Mouse (Mus musculus) midbrain, postnatal 0 days (tissue): ENCODE results near the gene Alg12. TPM values are rescaled to one million over a fixed set of nuclear protein-coding genes. Genes with fewer than 3 reads are reported as not detected.

Experiments
- ATAC-seq: fragments of 200-750 bp; cut with Nextera tagmentation; 2 replicates; pipeline ENCODE4 v1.8.0; 2017; ENCODE audit warnings: moderate number of reproducible peaks, mild to moderate bottlenecking, moderate TSS enrichment, moderate library complexity; ENCODE audit not compliant: low FRiP score
- DNase-seq: peaks from one replicate; pipeline ENCODE4 v3.0.0-alpha.2; 2015; ENCODE audit warnings: low spot score
- H3K27ac ChIP-seq: fragments of 300-500 bp; sonication (generic); 2 replicates; pipeline ENCODE4 v1.5.1; 2014; ENCODE audit warnings: low read depth, mild to moderate bottlenecking, low read length, mixed read lengths
- H3K27me3 ChIP-seq: fragments of 300-500 bp; sonication (generic); 2 replicates; pipeline ENCODE4 v1.6.1; 2014; ENCODE audit warnings: low read length, control low read depth, mixed read lengths; ENCODE audit not compliant: insufficient read depth
- H3K36me3 ChIP-seq: fragments of 300-500 bp; sonication (generic); 2 replicates; pipeline ENCODE4 v1.6.1; 2014; ENCODE audit warnings: low read length, control low read depth, mixed read lengths; ENCODE audit not compliant: insufficient read depth
- H3K4me1 ChIP-seq: fragments of 300-500 bp; sonication (generic); 2 replicates; pipeline ENCODE4 v1.6.1; 2014; ENCODE audit warnings: mild to moderate bottlenecking, control low read depth, antibody characterized with exemption, low read length, mixed read lengths; ENCODE audit not compliant: insufficient read depth
- H3K4me2 ChIP-seq: fragments of 300-500 bp; sonication (generic); 2 replicates; pipeline ENCODE4 v1.6.1; 2014; ENCODE audit warnings: low read depth, mild to moderate bottlenecking, low read length, mixed read lengths; ENCODE audit not compliant: poor library complexity, severe bottlenecking
- H3K4me3 ChIP-seq: fragments of 300-500 bp; sonication (generic); 2 replicates; pipeline ENCODE4 v1.5.1; 2014; ENCODE audit warnings: low read depth, mild to moderate bottlenecking, low read length, moderate library complexity
- H3K9ac ChIP-seq: fragments of 300-500 bp; sonication (generic); replicated peaks from 2 replicates; pipeline ENCODE4 v1.6.1; 2014; ENCODE audit warnings: mild to moderate bottlenecking, low read length, moderate library complexity, mixed read lengths; ENCODE audit not compliant: poor library complexity, severe bottlenecking
- H3K9me3 ChIP-seq: fragments of 300-500 bp; sonication (generic); 2 replicates; pipeline ENCODE4 v1.6.1; 2016; ENCODE audit warnings: low read length, control low read depth
- CTCF ChIP-seq: IDR thresholded peaks from 2 replicates; pipeline ENCODE4 v1.5.1; 2016; ENCODE audit warnings: antibody characterized with exemption, mild to moderate bottlenecking
- WGBS: fragments of 180-500 bp; shearing (Covaris S2); extraction: QIAGEN DNeasy Blood & Tissue Kit; methylation state at CpG from one replicate; pipeline ENCODE4 v1.1.7; 2014; 5-methylcytosine and 5-hydroxymethylcytosine counted together
- polyA plus RNA-seq: library from polyadenylated mRNA; unstranded; fragments of >200 nt; fragmentation: Nextera tagmentation; extraction: Ambion mirVana; gene quantifications from 2 replicates; pipeline ENCODE4 v1.2.1, GENCODE M21; 2015
- total RNA-seq: library from RNA; depleted of rRNA; stranded (reverse); fragments of >200 nt; gene quantifications from 2 replicates; pipeline ENCODE4 v1.2.3, GENCODE M21; 2014

Gene Alg12
- total and polyA plus RNA-seq, 2 experiments from 2014 or later = 5.5 to 9.3 TPM

GRCm38 (mm10) chr15:88855896-88856417 is 36.8 kb upstream of the Alg12 start:
- Histone ChIP-seq H3K9ac (no peak overlapping the region), H3K4me3 (no peak overlapping the region), H3K4me1 (no peaks in the 10 kb centered on the region), H3K27me3 (no peaks in the 10 kb centered on the region), H3K4me2 (no peak overlapping the region), H3K27ac (no peak overlapping the region), H3K36me3 (no peaks in the 10 kb centered on the region), H3K9me3 (no peaks in the 10 kb centered on the region)
- no peak for TF ChIP-seq CTCF
- no peak for DNase-seq
- WGBS = 81% methylated on average over 6 of the region's 6 CpGs
- no peak for ATAC-seq

- TF ChIP-seq CTCF = no peak
- H3K9ac ChIP-seq = no peak overlapping the region
- no peaks in the 10 kb centered on the region for H3K36me3 ChIP-seq
- ATAC-seq (no peak), DNase-seq (no peak)
- H3K4me2 ChIP-seq = no peak overlapping the region
- H3K27ac ChIP-seq = no peak overlapping the region
- H3K4me1 ChIP-seq = no peaks in the 10 kb centered on the region
- H3K9me3 ChIP-seq = no peaks in the 10 kb centered on the region
- 76% methylated on average over 15 of the region's 15 CpGs for WGBS
- H3K27me3 ChIP-seq = no peaks in the 10 kb centered on the region
- H3K4me3 ChIP-seq = no peak overlapping the region
Measured at GRCm38 (mm10) chr15:88854969-88855830, 36.1 kb upstream of the Alg12 start.

GRCm38 (mm10) chr15:88854119-88854968 is 35.2 kb upstream of the Alg12 start:
- Histone ChIP-seq H3K27ac (no peak overlapping the region), H3K36me3 (no peaks in the 10 kb centered on the region), H3K4me1 (no peaks in the 10 kb centered on the region), H3K9ac (no peak overlapping the region), H3K27me3 (no peaks in the 10 kb centered on the region), H3K9me3 (no peaks in the 10 kb centered on the region), H3K4me2 (no peak overlapping the region), H3K4me3 (no peak overlapping the region)
- DNase-seq (no peak), ATAC-seq (no peak)
- WGBS = 48% methylated on average over 6 of the region's 6 CpGs
- TF ChIP-seq CTCF = no peak

- Histone ChIP-seq H3K27me3 (no peaks in the 10 kb centered on the region), H3K4me3 (no peak overlapping the region), H3K4me2 (no peak overlapping the region), H3K9ac (no peak overlapping the region), H3K4me1 (no peaks in the 10 kb centered on the region), H3K27ac (no peak overlapping the region), H3K36me3 (no peaks in the 10 kb centered on the region), H3K9me3 (no peaks in the 10 kb centered on the region)
- DNase-seq = no peak
- no peak for TF ChIP-seq CTCF
- 90% methylated on average over 9 of the region's 9 CpGs for WGBS
- ATAC-seq = no peak
Measured at GRCm38 (mm10) chr15:88853106-88853505, 34.0 kb upstream of the Alg12 start.

GRCm38 (mm10) chr15:88851507-88852149 is 32.5 kb upstream of the Alg12 start:
- ATAC-seq (no peak), DNase-seq (no peak)
- no peaks in the 10 kb centered on the region for H3K4me1 ChIP-seq
- H3K27me3 ChIP-seq = no peaks in the 10 kb centered on the region
- H3K9ac ChIP-seq = no peak overlapping the region
- H3K27ac ChIP-seq = no peak overlapping the region
- no peaks in the 10 kb centered on the region for H3K36me3 ChIP-seq
- H3K4me2 ChIP-seq = no peak overlapping the region
- 86% methylated on average over 10 of the region's 10 CpGs for WGBS
- H3K4me3 ChIP-seq = no peak overlapping the region
- TF ChIP-seq CTCF = no peak
- H3K9me3 ChIP-seq = no peaks in the 10 kb centered on the region
